Mouse (Mus musculus): Measurements from ENCODE around the gene Arg2.

DNA sequence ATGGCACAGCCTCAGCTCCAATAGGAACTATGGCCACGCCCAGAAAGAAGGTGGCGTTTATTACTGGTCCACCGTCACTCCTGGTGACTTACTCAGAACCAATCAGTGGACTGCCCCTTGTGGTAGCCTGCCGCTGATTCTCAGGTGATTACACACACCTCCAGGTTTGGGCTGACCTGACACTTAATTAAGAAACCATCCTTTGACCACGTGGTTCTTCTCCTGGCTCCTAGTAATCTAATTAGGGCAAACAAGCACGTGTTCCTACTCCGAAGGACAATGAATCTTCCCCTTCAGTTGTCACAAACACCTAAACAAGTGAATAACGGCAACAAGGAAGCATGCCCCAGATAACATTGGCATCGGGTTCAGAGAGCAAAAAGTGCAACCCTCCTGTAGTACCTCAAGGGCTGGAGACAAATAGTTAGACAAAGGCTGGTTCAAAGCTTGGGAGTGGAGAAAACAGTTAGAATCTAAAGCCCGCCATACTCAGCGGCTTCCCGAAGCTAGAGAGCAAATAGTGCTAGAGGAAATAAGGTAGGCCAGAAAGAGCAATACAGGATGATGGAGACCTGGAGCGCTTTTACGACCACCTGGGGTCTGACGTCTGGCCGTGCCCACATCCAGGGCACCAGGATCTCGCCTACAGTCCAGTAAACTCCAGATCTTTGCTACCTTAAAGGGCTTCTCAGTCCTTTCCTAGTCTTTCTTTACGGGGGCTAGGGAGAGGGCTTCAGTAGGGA is 60.5 kb downstream of the Arg2 start:
- TF ChIP-seq POLR2A (IDR thresholded peaks at IDR 0.05; ENCODE audit: control insufficient read depth, extremely low read depth, insufficient read depth, low read length, poor library complexity), result no peak
- TF ChIP-seq CTCF (IDR thresholded peaks at IDR 0.05; ENCODE audit: borderline replicate concordance, control insufficient read depth, extremely low read depth, insufficient read depth, low read length, poor library complexity), result no peak

Data from thymus, adult 2 months (tissue).